Mouse (Mus musculus): ENCODE data around the gene Ctsh.

GRCm38 (mm10) chr9:90059828-90060573 is 6.0 kb downstream of the Ctsh start:
- TF ChIP-seq CTCF (IDR thresholded peaks at IDR 0.05; ENCODE audit: low read depth, low read length) (no peak), POLR2A (IDR thresholded peaks at IDR 0.05; ENCODE audit: insufficient read depth, low read length) (no peak)

Data from ES-Bruce4 (cell line).